Mouse (Mus musculus) heart, adult 11 months (tissue): Measurements from ENCODE around the gene Tfpi.

ENCODE experiments used
- DNase-seq: peaks from one replicate; pipeline ENCODE4 v3.0.0; 2022

The Tfpi gene

DNA sequence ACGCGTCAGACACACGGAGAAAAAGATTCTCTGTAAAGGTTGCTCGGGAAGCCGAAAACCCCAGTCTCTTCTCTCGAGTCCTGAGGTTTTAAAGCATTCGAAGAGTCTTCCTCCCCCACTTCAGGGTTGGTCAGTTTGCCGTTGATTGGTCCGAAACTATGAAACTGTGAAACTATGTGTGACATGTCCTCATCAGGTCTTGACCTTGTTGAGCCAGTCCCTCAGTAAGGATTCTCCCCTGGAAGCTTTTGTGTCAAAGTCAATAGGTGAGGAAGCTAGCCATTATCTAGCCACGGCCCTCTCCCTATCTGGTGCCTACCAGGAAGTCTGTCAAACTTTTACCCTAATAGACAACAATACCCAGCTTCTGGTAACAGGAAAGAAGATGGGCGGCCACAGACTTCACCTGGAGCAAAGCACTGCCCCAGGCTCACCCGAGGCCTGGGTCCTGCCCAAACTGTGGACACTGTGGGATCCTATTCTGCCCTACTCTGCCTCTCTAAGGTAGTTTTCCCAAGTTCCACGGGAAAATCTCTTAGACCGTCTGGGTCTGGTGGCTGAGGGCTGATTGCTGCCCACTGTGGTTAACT lies 2.5 kb downstream of the Tfpi start:
- DNase-seq: peak; percentile 79

DNA sequence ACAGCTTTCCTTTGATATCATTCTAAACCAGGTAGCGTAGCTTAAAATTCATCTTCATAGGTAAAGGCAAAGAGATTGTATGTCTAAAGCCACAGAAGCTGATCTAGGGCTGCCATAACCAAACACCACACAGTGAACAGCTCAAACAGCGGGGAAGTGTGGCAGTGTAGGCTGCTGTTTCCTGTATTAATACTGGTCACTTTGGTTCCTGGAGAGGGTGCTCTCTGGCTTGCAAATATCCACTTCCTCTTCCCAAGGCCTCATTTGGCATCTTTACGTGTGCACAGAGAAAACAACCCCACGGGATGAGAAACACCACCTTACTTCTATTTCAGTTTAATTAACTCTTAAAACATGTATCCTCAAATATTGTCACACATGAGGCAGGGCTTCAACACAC lies 9.2 kb downstream of the Tfpi start:
- DNase-seq: no peak

DNA sequence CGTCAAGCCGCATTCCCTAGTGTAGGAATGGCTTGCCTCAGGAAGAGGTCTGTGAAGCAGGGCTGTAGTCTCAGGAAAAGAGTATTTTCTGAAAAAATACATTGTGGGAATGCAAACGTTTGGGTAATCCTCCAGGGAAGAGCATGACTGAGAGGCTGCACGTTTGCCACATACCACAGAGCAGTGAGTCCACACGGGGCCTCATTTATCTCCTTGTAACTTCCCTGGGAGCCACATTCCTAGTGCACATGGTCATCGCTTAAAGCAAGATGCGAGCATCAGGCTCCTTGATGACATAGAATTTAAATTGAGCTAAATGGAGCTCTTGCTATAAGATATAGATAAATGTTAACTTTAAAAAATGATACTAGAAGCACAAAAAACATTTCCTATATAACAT lies 11.6 kb downstream of the Tfpi start:
- DNase-seq: peak; percentile 55

DNA sequence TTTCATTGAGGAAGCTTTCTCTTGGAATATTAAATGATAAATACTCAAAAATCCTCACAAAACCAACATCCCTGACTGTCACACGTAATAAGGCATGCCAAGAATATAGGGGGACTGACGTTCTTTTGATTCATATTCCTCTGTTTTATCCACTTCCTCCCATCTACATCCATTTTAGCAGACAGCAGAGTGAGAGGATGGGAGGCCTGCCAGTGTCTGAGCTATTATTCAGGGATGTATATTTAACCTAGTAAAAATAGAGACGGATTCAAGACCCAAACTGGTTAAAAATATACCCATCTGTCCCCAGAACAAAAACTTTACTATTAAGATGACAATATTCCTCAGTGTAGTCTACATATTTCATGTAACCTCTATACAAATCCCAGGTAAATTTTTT lies 14.2 kb downstream of the Tfpi start:
- DNase-seq: no peak

DNA sequence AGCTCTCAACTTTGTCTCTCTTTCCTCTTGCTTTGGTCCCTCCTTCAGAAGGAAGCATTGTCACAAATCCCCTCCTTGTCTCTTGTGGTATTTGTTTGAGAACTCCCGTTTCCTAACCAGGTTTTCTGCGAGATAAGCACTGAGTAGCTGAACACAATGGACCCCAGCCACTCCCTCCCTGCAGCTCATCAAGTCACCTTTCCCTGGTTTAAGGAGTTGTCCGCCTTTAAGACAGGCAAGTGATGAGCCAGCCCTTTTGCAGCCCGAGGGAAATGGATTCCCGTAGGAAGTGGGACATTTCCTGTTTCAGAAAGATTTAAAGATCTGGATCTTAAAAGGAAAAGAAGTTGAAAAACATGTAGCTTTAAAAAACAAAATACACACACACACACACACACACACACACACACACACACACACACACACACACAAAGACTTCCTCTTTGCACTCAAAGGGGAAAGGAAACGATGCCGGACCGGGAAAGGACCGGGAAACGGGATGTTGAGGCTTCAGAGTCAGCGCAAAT lies 16.9 kb downstream of the Tfpi start:
- DNase-seq: peak; percentile 96

DNA sequence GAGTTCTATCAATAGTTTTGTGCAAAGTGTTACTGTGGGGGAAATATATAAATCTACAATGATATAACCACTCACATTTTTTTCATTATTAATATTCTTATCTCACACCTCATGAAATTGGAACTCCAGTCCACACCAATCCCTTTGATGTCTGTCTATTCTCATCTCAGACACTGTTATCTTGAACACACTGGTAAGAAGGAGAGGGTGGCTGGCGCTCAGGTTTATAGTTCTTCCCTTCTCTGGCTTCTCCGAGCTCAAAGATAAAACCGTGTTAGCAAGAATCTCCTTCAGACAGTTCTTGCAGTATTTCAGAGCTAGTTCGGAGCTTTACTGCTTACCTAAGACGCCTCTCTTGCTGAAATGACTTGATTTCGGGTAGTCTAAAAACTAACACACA lies 19.4 kb downstream of the Tfpi start:
- peak; percentile 46 for DNase-seq

DNA sequence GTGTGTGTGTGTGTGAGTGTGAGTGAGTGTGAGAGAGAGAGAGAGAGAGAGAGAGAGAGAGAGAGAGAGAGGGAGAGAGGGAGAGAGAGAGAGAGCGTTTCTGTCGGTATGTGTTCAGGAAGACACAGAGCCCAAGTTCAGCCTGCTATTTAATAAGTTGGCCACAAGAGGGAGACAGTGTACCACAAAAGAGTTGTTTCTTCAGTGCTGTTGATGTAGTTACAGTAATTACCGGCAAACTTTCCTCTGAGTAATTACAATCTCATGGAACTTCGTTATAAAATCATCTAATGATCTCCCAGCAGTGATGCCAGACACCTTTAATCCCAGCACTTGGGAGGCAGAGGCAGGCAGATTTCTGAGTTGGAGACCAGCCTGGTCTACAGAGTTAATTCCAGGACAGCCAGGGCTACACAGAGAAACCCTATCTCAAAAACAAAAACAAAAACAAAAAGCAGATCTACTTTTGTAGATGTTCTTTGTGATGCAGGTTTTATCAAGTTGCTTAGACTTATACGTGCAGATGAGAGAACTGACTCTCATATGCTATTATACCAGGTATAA lies 21.3 kb downstream of the Tfpi start:
- peak; percentile 92 for DNase-seq

DNA sequence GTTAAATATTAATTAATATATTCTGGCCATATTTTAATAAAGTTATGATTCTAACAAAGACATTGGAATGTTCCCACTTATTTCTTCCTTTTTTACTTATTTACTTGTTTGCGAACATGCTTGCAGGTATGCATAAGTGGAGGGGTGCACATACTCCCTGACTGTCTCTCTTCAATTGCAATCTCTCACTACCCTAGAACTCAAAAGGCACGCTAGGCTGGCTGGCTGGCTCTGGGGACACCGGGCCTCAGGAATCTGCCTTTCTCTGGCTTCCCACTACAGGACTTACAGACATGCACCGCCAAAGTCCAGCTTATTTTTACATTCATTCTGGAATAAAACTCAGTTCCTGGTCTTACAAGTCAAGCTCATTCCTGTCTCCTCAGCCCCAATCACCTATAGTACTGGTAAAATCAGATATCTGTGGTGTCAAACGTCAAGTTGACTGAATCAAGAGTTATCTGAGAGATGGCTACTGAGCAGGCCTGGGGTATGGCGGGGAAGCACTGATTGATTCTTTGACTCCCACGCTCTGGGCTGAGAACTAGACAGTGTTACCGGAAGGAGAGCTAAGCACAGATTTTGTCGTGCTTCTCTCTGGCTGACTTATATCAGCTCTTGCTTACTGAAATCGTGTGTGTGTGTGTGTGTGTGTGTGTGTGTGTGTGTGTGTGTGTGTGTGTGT lies 21.9 kb downstream of the Tfpi start:
- DNase-seq: no peak

DNA sequence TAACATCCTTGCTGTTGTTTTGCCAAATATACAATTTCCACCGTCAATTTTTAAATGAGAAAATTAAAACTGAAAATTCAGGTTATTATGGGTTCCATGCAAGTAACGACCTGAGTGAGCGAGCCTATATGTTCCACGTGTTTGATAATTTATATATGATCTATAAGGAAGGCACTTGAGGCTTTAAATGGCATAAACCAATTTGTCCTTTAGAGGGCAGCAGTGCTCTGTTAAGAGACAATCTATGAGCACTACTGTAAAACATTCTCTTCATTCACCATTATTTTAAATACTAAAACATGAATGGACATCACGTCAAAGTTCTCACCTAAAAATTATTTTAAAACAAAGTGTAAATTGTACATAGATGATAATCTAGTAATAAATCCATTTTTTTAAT lies 22.5 kb downstream of the Tfpi start:
- DNase-seq: no peak

DNA sequence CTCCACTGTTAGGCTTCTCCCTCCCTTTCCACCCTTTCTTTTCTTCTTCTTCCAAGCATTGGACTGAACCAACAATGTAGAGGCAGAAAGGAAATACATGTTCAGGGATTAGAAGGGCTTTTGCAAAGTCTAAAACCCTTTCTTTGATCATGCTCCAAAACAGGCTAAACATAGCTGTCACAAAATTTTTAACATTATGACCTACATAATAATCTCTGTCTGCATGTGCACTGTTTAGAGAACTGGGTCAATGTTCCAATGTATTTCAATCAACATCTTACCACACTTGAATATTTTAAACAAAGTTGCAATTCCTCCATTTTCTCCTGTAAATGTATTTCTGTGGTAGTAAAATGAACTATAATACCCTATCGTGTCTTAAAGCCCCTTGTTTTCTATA lies 31.1 kb downstream of the Tfpi start:
- DNase-seq: no peak

DNA sequence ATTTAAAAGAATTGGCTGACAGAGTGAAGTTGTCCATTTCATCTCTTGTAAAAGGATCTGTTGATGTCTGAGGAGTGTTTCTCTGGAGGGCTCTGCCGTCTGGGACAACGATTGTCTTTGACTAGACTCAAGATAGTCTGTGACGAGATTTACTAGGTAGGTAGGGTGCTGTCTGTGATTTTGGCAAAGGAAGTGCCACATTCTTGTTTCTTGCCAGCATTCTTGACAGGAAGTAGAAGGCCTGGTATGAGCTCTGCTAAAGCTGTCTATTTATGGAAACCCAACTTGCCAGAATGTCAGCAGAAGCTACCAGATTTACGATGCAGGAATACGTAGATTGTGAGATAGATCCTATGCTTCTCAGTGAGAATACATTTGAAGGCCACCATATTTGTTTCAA lies 34.6 kb downstream of the Tfpi start:
- DNase-seq: no peak

DNA sequence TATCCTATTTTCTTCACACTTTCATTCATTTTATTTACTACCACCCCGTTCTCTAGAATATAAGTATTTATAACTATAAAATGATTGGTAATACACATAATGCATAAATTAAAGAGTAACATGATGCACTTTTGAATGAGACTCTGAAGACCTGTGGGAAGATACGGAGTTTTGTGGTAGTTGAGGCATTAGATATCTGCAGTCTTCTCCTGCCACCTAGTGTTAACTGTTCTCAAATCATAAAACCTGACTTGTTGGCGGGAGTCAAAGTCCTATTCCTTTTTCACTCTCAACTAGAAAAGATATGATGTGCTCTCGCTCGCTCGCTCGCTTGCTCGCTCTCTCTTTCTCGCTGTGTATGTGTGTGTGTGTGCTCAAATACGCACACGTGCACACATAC lies 46.9 kb downstream of the Tfpi start:
- DNase-seq: no peak

DNA sequence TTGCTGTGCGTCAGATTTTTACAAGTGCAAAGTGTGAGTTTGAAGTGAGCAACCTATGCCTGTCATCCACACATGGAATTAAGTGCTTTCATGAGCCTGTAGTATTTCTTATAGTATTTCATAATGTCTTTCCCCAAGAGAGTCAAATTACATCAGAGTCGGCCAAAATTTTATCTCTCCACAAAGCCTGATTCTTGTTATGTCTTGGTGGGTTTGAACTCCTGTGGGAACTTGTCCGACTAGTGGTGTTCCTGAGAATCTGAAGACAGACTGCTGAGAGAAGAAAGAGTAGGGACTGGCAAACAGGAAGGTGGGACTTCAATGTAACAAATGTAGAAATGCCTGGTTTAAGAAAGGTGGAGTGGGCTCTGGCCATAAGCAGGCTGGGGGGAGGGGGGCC lies 47.7 kb downstream of the Tfpi start:
- no peak for DNase-seq

DNA sequence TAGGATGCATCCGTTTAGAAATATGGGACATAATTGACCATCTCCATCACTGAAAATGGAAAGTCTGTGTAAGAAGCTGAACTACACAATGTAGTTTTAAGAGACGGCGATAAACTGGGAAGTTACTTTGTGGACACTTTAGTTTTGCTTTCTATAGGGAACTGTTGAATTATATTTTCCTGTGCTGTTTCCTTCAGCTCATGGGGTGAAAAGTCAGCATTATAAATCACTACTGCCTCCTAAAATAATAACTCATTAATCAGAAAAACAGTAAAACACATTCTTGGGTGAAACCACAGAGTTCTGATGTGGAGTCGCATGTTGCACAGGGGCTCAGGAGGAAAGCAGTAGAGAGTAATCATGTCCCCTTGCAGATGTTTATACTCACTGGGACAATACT lies 50.0 kb downstream of the Tfpi start:
- no peak for DNase-seq

DNA sequence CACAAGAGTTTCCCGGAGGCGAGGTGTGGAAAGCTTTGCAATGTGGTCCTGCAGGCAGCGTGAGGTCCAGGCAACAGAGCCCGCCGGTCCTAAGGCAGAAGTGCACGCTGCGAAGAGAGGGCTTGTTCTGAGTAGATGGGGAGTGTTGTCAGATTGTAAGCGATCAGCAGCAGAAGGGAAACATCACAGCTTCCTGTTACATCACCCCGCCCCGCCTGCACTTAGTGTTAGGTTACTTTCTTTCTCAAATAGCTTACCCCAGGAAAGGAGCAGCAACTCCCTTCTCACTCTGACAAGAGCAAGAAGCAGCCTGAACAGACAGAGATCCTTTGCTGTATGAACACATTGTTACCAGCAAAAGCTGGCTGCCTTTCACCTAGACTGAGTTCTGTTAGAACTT lies 51.4 kb downstream of the Tfpi start, which contains the start of gene Calcrl:
Calcrl (minus strand) TSS at position 274 of the 400 bp plus-strand sequence.
- DNase-seq: peak; percentile 99

DNA sequence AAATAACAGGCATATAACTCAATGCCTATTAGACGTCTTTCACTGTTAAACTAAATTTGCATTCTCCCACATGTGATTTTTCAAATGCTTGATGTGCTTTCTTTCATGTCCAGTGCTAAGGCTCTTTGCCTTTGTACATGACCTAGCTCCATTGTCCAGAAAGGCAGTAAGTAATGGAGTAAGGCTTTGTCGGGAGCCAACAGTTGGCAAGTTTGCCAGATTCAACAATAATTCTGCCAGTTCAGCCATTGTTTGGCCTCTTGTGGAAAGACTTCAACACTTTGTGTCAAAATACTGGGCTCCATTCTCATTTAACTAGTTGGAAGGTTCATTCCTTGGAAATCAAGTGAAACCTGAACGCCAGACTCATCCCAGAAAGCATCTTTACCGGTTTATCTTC lies 60.1 kb downstream of the Tfpi start:
- no peak for DNase-seq

DNA sequence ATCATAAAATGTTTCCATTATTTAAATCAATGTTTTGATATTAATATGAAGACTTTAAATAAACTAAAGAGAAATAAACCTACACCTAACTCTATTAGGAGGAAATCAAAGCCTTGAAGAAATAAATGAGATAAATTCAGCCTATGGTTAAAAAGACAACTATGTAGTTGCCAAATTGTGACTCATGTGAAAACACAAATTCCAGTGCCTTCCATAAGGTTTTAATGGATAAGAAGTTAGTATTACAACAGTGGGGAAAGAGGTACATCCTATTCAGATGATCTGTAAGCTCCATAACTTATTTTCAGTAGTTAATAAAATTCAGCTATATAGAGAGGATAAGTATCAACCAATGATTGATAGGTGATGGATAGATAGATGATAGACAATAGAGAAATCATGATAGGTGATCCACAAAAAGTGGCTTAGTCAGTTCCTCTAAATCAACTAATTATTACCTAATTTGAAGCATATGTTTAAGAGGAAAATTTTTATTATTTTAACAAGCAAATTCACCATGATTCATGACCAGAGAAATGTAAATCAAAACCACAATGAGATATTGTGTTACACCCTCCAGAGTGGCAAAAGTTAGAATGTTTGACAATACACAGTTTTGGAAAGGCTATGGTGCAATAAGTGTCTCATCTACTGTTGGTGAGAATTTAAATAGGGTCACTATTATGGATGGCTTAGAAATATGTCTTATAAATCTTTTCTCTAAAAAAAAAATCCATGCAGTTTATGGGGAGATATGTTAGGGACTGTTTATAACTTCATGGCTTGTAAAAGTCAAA lies 66.6 kb downstream of the Tfpi start:
- no peak for DNase-seq

DNA sequence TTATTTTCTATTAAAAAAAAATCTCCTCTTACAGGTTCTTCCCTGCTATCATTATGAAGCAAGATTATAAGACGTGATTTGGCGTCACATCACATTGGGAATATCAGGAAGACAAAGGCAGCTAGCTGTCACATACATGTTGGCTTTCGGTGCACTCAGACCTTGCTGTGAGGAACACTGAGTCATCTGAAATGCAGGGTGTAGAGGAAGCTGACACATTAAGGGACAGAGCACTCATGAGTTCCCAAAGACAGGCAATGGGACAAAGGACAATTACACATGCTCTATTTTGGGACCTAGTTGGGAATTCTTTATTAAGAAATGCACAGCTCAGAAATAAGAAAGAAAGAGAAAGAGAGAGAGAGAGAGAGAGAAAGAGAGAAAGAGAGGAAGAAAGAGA lies 71.7 kb downstream of the Tfpi start:
- no peak for DNase-seq

DNA sequence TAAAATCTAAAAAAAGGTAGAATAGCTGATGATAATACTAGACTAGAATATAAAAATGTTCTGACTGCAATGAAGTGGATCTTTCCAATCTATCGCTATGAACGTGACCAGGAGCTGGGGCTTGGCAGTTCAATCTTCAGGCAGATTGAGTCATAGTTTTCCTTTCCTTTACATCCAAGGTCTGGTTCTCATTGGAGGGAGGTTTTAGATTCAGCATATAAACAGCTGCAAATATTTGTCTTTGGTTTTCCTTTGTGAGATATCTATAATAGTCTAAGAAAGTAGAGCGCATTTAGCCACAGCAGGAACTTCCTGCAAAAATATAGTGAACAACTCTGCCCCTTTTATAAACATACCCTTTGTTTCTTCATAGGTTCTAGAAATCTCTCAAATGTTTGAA lies 73.9 kb downstream of the Tfpi start:
- DNase-seq: no peak

DNA sequence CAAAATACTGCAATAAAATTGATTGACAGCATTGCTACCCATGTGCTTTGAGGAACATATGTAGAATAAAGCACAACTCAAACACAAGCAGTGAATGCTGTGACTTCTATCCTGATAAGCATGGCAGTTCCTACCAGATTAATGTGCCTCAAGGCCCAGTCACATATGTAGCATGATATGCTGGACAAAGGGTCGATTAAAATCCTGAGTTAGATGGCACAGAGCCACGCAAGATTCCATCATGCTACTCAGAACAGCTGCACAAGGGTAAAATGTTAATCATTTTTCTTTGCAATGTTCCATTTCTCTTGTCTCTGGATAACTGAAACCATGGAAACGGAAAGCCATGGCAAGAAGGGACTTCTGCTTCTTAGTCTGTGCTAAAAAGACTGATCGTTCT lies 80.0 kb downstream of the Tfpi start:
- peak; percentile 73 for DNase-seq

DNA sequence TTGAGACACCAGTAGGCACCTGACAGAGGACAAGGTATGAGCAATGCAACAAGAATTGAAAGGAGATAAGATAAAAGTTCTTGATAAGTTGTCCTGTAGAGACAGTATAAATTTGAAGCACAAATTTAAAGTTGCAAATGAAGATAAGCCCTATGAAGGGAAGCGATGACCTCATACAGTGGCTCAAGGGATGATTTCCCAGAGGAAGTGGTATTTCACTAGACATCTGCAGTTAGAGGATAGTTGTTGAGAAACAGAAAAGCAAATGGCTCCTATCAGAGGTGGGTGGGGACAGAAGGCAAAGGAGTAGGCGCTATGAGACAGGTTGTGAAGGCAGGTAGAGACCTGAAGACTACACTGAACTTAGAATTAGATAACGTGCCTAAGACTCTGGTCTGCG lies 83.3 kb downstream of the Tfpi start:
- DNase-seq: peak; percentile 87

DNA sequence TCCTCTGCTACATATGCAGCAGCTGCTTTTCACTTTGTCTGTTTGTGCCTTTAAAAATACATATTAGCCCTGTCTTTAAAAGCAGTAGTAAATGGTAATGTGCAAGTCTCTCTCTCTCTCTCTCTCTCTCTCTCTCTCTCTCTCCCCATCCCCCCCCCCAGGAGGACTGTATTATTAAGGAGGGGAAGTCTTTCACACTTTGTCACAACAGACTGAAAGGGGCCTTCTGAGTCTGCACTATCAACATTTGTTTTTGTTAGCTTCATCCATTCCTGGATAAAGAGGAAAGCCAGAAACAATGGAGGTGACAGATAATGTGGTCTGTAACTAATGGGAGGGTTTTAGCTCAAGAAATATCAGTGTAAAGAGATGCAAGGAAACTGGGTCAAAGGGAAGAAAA lies 87.5 kb downstream of the Tfpi start:
- DNase-seq: peak; percentile 55

DNA sequence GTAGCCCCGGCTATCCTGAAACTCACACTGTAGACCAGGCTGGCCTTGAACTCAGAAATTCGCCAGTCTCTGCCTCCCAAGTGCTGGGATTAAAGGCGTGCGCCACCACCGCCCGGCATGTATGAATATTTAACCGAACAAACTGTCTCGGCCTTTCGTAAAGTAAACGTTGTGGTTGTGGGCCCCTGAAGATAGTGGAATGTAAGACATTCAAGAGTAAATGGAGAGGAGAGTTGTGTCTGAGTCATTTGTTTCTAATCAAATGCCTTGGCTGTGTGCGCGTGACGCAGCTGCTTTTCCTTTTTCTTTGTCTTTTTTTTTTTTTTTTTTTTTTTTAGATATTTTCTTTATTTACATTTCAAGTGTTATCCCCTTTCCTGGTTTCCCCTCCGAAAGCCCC lies 88.0 kb downstream of the Tfpi start:
- DNase-seq: peak; percentile 86

DNA sequence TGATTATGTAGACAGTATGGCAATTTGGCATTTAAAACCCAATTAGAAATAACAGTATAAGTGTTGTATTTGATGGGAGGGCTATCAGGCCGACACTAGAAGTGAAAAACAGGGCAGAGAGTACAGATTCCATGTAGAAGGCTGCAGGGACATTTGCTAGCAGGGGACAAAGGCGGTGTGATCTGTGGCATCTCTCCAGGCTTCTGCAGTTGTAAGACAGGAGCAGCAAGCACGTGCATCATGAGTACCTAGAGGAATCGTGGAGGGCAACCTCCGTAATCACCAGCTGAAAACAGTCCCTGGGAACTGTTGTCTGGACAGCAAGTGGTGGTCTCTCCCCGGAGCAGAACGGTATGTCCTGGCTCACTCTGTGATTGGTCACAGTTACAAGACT lies 88.6 kb downstream of the Tfpi start:
- peak; percentile 94 for DNase-seq
